Mouse (Mus musculus) CH12.LX (cell line): ENCODE measurements at regions not wholly inside any gene's neighbourhood (a gene's known extent, or its start where the extent isn't known, plus 50 kb on each side); places are given as distances from the start of the nearest gene placed in this dataset.
A peak's percentile ranks its signal among the peaks of the same experiment; 100 is the strongest.

ENCODE experiments used
- DNase-seq: peaks from one replicate; pipeline ENCODE4 v3.0.0-alpha.2; 2013; ENCODE audit errors: extremely low read depth
- H3K27ac ChIP-seq: 2 replicates; pipeline ENCODE4 v1.5.1; 2012; ENCODE audit warnings: low read depth, mild to moderate bottlenecking, control low read depth, moderate library complexity; ENCODE audit not compliant: insufficient read depth
- H3K27me3 ChIP-seq: replicated peaks from 2 replicates; pipeline ENCODE3; 2012; ENCODE audit warnings: inconsistent platforms
- H3K36me3 ChIP-seq, 2 experiments: replicated peaks in 1 of 2; 2 replicates each; pipeline versions ENCODE3 to v1.6.1; 2012; ENCODE audit warnings: inconsistent platforms in 1 of 2, low read length in 1 of 2, mild to moderate bottlenecking in 1 of 2, mixed read lengths in 1 of 2, moderate library complexity in 1 of 2; ENCODE audit not compliant: control insufficient read depth in 1 of 2, insufficient read depth in 1 of 2
- H3K4me1 ChIP-seq, 2 experiments: 2 replicates each; pipeline ENCODE4 v1.6.1; 2012; ENCODE audit warnings: inconsistent platforms in 1 of 2, moderate library complexity in 1 of 2; ENCODE audit not compliant: insufficient read depth in 2 of 2, control insufficient read depth in 1 of 2
- H3K4me2 ChIP-seq: 2 replicates; pipeline ENCODE4 v1.6.1; 2012; ENCODE audit warnings: low read depth, mild to moderate bottlenecking, control low read depth; ENCODE audit not compliant: poor library complexity, insufficient read depth, severe bottlenecking
- H3K4me3 ChIP-seq, 3 experiments: fragments of 150-350 bp in 1 of 3; sonication (generic) in 1 of 3; replicated peaks in 1 of 3; 2 replicates each; pipeline versions ENCODE3 to v1.5.1; 2011 to 2012; ENCODE audit warnings: low read depth in 2 of 3, low read length in 2 of 3, mild to moderate bottlenecking in 2 of 3, moderate library complexity in 2 of 3, control low read depth in 1 of 3, improper control_type of control experiment in 1 of 3, inconsistent platforms in 1 of 3, mixed read lengths in 1 of 3; ENCODE audit not compliant: poor library complexity in 1 of 3
- H3K79me2 ChIP-seq: replicated peaks from 2 replicates; pipeline ENCODE4 v1.6.1; 2012; ENCODE audit warnings: mild to moderate bottlenecking, moderate library complexity; ENCODE audit not compliant: control insufficient read depth, poor library complexity, insufficient read depth, severe bottlenecking; ENCODE audit errors: extremely low read depth
- H3K9ac ChIP-seq: 2 replicates; pipeline ENCODE4 v1.6.1; 2012; ENCODE audit warnings: low read depth, mild to moderate bottlenecking, control low read depth, moderate library complexity; ENCODE audit not compliant: insufficient read depth
- H3K9me3 ChIP-seq: replicated peaks from 2 replicates; pipeline ENCODE3; 2012; ENCODE audit warnings: low read length, inconsistent platforms, mixed read lengths
- BHLHE40 ChIP-seq: IDR thresholded peaks from 2 replicates; pipeline ENCODE4 v1.6.1; 2011; ENCODE audit warnings: mild to moderate bottlenecking, low read depth, low read length, improper control_type of control experiment
- CHD2 ChIP-seq: IDR thresholded peaks from 2 replicates; pipeline ENCODE4 v1.6.1; 2011; ENCODE audit warnings: low read length, improper control_type of control experiment
- CTCF ChIP-seq, 2 experiments: IDR thresholded peaks in 1 of 2; conservative IDR thresholded peaks in 1 of 2; 2 replicates each; pipeline ENCODE4 v1.5.1; 2011 to 2012; ENCODE audit warnings: low read depth in 2 of 2, low read length in 2 of 2, improper control_type of control experiment in 1 of 2, inconsistent platforms in 1 of 2, mild to moderate bottlenecking in 1 of 2, moderate library complexity in 1 of 2
- E2F4 ChIP-seq: IDR thresholded peaks from 2 replicates; pipeline ENCODE4 v1.6.1; 2011; ENCODE audit warnings: low read depth, low read length, improper control_type of control experiment; ENCODE audit not compliant: insufficient replicate concordance
- ELF1 ChIP-seq: IDR thresholded peaks from 2 replicates; pipeline ENCODE4 v1.6.1; 2014; ENCODE audit warnings: low read depth, mild to moderate bottlenecking, inconsistent platforms, low read length, improper control_type of control experiment
- IRF4 ChIP-seq: IDR thresholded peaks from 2 replicates; pipeline ENCODE4 v1.6.1; 2014; ENCODE audit warnings: low read depth, mild to moderate bottlenecking, inconsistent platforms, low read length, improper control_type of control experiment
- JUN ChIP-seq: IDR thresholded peaks from 2 replicates; pipeline ENCODE4 v1.6.1; 2011; ENCODE audit warnings: low read depth, mild to moderate bottlenecking, low read length, improper control_type of control experiment, moderate library complexity; ENCODE audit not compliant: insufficient read depth
- JUND ChIP-seq: conservative IDR thresholded peaks from 2 replicates; pipeline ENCODE4 v1.6.1; 2011; ENCODE audit warnings: low read depth, low read length, improper control_type of control experiment
- MAZ ChIP-seq: IDR thresholded peaks from 2 replicates; pipeline ENCODE4 v1.6.1; 2012; ENCODE audit warnings: low read depth, mild to moderate bottlenecking, inconsistent platforms, low read length, improper control_type of control experiment, moderate library complexity
- MXI1 ChIP-seq: IDR thresholded peaks from 2 replicates; pipeline ENCODE4 v1.6.1; 2011; ENCODE audit warnings: mild to moderate bottlenecking, low read depth, low read length, improper control_type of control experiment
- MYC ChIP-seq: IDR thresholded peaks from 2 replicates; pipeline ENCODE4 v1.6.1; 2011; ENCODE audit warnings: low read depth, mild to moderate bottlenecking, improper control_type of control experiment, low read length
- NELFE ChIP-seq: IDR thresholded peaks from 2 replicates; pipeline ENCODE4 v1.6.1; 2011; ENCODE audit warnings: low read depth, low read length, improper control_type of control experiment
- NRF1 ChIP-seq: IDR thresholded peaks from 2 replicates; pipeline ENCODE4 v1.6.1; 2014; ENCODE audit warnings: low read depth, mild to moderate bottlenecking, inconsistent platforms, low read length, improper control_type of control experiment, moderate library complexity
- PAX5 ChIP-seq: IDR thresholded peaks from 2 replicates; pipeline ENCODE4 v1.6.1; 2012; ENCODE audit warnings: low read length, inconsistent platforms, mixed read lengths
- POLR2AphosphoS2 ChIP-seq: IDR thresholded peaks from 2 replicates; pipeline ENCODE4 v1.6.1; 2011; ENCODE audit warnings: low read depth, low read length, improper control_type of control experiment
- RCOR1 ChIP-seq: conservative IDR thresholded peaks from 2 replicates; pipeline ENCODE4 v1.6.1; 2012; ENCODE audit warnings: low read depth, mild to moderate bottlenecking, inconsistent platforms, low read length, improper control_type of control experiment
- SMC3 ChIP-seq: IDR thresholded peaks from 2 replicates; pipeline ENCODE4 v1.6.1; 2011; ENCODE audit warnings: low read depth, low read length, improper control_type of control experiment
- TBP ChIP-seq: conservative IDR thresholded peaks from 2 replicates; pipeline ENCODE4 v1.6.1; 2011; ENCODE audit warnings: low read depth, low read length, improper control_type of control experiment
- TCF12 ChIP-seq: IDR thresholded peaks from 2 replicates; pipeline ENCODE4 v1.6.1; 2014; ENCODE audit warnings: low read depth, mild to moderate bottlenecking, inconsistent platforms, low read length, improper control_type of control experiment
- USF1 ChIP-seq: IDR thresholded peaks from 2 replicates; pipeline ENCODE4 v1.6.1; 2014; ENCODE audit warnings: low read depth, mild to moderate bottlenecking, inconsistent platforms, low read length, improper control_type of control experiment
- ZKSCAN1 ChIP-seq: IDR thresholded peaks from 2 replicates; pipeline ENCODE4 v1.6.1; 2012; ENCODE audit warnings: low read depth, inconsistent platforms, low read length, improper control_type of control experiment, borderline replicate concordance
- ZMIZ1 ChIP-seq: IDR thresholded peaks from 2 replicates; pipeline ENCODE4 v1.6.1; 2012; ENCODE audit warnings: low read depth, mild to moderate bottlenecking, inconsistent platforms, low read length, improper control_type of control experiment
- dilution Hi-C: fragments of 300-500 bp; cut with MboI; formaldehyde crosslinking; loops from 2 replicates; pipeline ENCODE4 v1.14.3; 2020; ENCODE audit warnings: low sequenced_read_pairs; ENCODE audit not compliant: extremely low pct_unique_long_range_greater_than_20kb, extremely low pct_ligation_motif_present
- in situ Hi-C: fragments of 300-500 bp; cut with MboI; formaldehyde crosslinking; loops from 3 replicates; pipeline ENCODE4 v1.14.3; 2019; ENCODE audit warnings: low sequenced_read_pairs, low pct_ligation_motif_present, low pct_unique_long_range_greater_than_20kb, mixed read lengths

DNA sequence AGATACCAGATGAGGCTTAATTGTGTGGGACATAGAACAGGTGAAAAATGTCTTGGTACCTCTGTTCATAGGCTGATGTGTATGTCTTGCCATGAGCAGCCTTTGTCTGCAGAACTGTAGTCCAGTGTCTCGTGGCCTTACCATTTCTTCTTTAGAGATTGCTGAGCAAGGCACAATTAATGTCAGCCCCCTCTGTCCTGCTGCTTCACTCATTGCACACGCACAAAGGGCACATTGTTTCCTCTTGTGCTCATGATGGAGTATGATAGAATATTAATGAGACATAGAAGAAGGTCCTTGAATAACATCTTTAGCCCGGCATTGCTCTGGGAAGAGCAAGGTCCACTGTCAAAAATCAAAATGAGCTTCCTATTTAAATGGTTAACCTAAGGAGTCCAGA lies 101.8 kb downstream of the 4930474N05Rik start:
- Histone ChIP-seq H3K27ac (no peak overlapping the region), H3K9me3 (peaks cover 34% of the 10 kb centered on the region), H3K27me3 (no peaks in the 10 kb centered on the region), H3K9ac (no peak overlapping the region), H3K79me2 (no peaks in the 10 kb centered on the region), H3K36me3 (no peaks in the 10 kb centered on the region), H3K4me1 (no peaks in the 10 kb centered on the region), H3K4me2 (no peak overlapping the region), H3K4me3 (no peak overlapping the region)
- in situ Hi-C loops (no loop called here), dilution Hi-C loops (no loop called here)
- TF ChIP-seq TCF12 (no peak), BHLHE40 (no peak), TBP (no peak), JUND (no peak), ZMIZ1 (no peak), RCOR1 (no peak), MXI1 (no peak), NRF1 (no peak)
- DNase-seq, result no peak

DNA sequence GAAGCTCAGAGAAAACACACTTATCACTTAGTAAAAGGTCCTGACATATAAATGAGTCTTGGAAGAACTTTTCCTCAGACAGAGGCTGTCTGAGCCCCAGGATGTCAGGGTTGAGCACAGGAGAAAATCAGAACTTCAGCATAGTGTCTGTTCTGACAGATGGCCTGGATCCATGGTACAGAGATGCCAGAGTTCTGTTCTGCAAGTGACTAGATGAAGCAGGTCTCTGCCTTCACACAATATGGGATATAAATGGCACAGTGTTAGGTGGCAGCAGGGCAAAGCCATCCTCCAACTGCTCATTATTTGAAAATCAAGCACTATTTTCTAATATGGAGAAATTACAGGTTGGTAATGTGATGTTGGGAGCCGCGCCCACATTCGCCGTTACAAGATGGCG lies 103.7 kb downstream of the 4930474N05Rik start:
- dilution Hi-C loops, result no loop called here

DNA sequence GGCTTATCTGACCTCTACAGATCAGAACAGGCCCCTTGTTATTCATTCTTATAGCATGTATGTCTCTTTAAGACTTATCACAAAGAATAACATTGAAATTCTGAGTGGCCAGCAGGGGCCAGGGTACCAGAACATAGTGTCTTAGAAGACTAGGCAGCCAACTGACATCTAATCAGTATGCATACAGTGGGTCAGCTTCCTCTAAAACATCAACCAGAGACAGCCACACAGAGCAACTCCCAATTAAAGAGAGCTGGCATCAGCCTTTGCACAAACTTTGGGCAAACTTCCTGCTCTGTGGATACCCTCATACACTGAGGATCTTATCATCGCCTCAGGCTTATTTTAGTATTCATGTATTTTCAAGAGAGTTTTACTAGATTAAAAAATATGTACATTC lies 109.1 kb downstream of the 4930474N05Rik start:
- no peak overlapping the region for H3K9ac ChIP-seq
- no peaks in the 10 kb centered on the region for H3K4me1 ChIP-seq
- in situ Hi-C loops (no loop called here), dilution Hi-C loops (no loop called here)
- peaks cover 18% of the 10 kb centered on the region for H3K9me3 ChIP-seq
- no peaks in the 10 kb centered on the region for H3K36me3 ChIP-seq
- TF ChIP-seq CTCF (conservative IDR thresholded peaks at IDR 0.05 in 1 of 2, IDR thresholded peaks at IDR 0.05 in 1 of 2; ENCODE audit: low read depth in 2 of 2, low read length in 2 of 2) (no peak), PAX5 (no peak), JUN (no peak), CHD2 (no peak), USF1 (no peak), MAZ (no peak), ZKSCAN1 (no peak), TCF12 (no peak), E2F4 (no peak), TBP (no peak)
- H3K27ac ChIP-seq, result no peak overlapping the region
- no peak for DNase-seq
- no peak overlapping the region for H3K4me2 ChIP-seq
- H3K79me2 ChIP-seq, result no peaks in the 10 kb centered on the region
- H3K27me3 ChIP-seq, result no peaks in the 10 kb centered on the region
- H3K4me3 ChIP-seq, result no peak overlapping the region

More for the DNA sequence above, 103.7 kb downstream of the 4930474N05Rik start:
- Histone ChIP-seq H3K9me3 (peaks cover 35% of the 10 kb centered on the region), H3K27ac (no peak overlapping the region), H3K79me2 (no peaks in the 10 kb centered on the region), H3K4me1 (no peaks in the 10 kb centered on the region), H3K36me3 (no peaks in the 10 kb centered on the region), H3K4me3 (peak overlapping the region in 1 of 3 experiments; percentile 9), H3K27me3 (no peaks in the 10 kb centered on the region), H3K4me2 (no peak overlapping the region), H3K9ac (no peak overlapping the region)
- TF ChIP-seq MYC, result no peak
- no peak for TF ChIP-seq NELFE
- TF ChIP-seq SMC3, result no peak
- TF ChIP-seq ELF1, result no peak
- TF ChIP-seq IRF4, result no peak
- TF ChIP-seq POLR2AphosphoS2, result no peak
- DNase-seq, result no peak
- in situ Hi-C loops, result no loop called here
